Mouse (Mus musculus): ENCODE data around the gene Gosr1. TPM values are rescaled to one million over a fixed set of nuclear protein-coding genes. Genes with fewer than 3 reads are reported as not detected.
"Not testable (repeated sequence)": the region's sequence is repeated elsewhere in the genome, so short reads cannot be mapped to it uniquely, and the experiment has no call there.

Gosr1 gene
- polyA plus RNA-seq, 1 experiment from 2014 or later = 26.0 TPM

GRCm38 (mm10) chr11:76728093-76728492 is 35.3 kb downstream of the Gosr1 start:
- WGBS = 74% methylated on average over 11 of the region's 11 CpGs
- no peaks in the 10 kb centered on the region for H3K27me3 ChIP-seq

GRCm38 (mm10) chr11:76723911-76724310 is 39.5 kb downstream of the Gosr1 start:
- peaks cover 12% of the 10 kb centered on the region; the same call in 1 of the 2 replicates for H3K36me3 ChIP-seq
- H3K27me3 ChIP-seq = no peaks in the 10 kb centered on the region
- no peaks in the 10 kb centered on the region for H3K9me3 ChIP-seq
- H3K4me3 ChIP-seq = no peak overlapping the region
- H3K4me2 ChIP-seq (replicated peaks) = no peak overlapping the region
- no peak for ATAC-seq (ENCODE audit: low FRiP score, low read depth)
- 88% methylated on average over 8 of the region's 8 CpGs for WGBS
- H3K27ac ChIP-seq (replicated peaks) = no peak overlapping the region
- H3K4me1 ChIP-seq = no peaks in the 10 kb centered on the region
- H3K9ac ChIP-seq (replicated peaks) = no peak overlapping the region

More at GRCm38 (mm10) chr11:76728093-76728492, 35.3 kb downstream of the Gosr1 start:
- Histone ChIP-seq H3K36me3 (peaks cover 45% of the 10 kb centered on the region), H3K4me2 (replicated peaks) (no peak overlapping the region), H3K9me3 (no peaks in the 10 kb centered on the region), H3K27ac (replicated peaks) (no peak overlapping the region), H3K9ac (replicated peaks) (no peak overlapping the region), H3K4me3 (no peak overlapping the region), H3K4me1 (no peaks in the 10 kb centered on the region)
- ATAC-seq (ENCODE audit: low FRiP score, low read depth) = no peak

- H3K4me3 ChIP-seq = no peak overlapping the region
- no peaks in the 10 kb centered on the region for H3K27me3 ChIP-seq
- no peak overlapping the region for H3K9ac ChIP-seq (replicated peaks)
- no peak for ATAC-seq (ENCODE audit: low FRiP score, low read depth)
- H3K36me3 ChIP-seq = no peaks in the 10 kb centered on the region
- no peak overlapping the region for H3K4me2 ChIP-seq (replicated peaks)
- H3K9me3 ChIP-seq = no peaks in the 10 kb centered on the region
- no peaks in the 10 kb centered on the region for H3K4me1 ChIP-seq
- WGBS = 78% methylated on average over 4 of the region's 4 CpGs
- H3K27ac ChIP-seq (replicated peaks) = no peak overlapping the region
Observed at GRCm38 (mm10) chr11:76717000-76717399, 46.4 kb downstream of the Gosr1 start.

GRCm38 (mm10) chr11:76709625-76710452 is 53.5 kb downstream of the Gosr1 start:
- no peak overlapping the region for H3K4me3 ChIP-seq
- H3K4me1 ChIP-seq = peaks cover 13% of the 10 kb centered on the region
- no peaks in the 10 kb centered on the region for H3K27me3 ChIP-seq
- H3K9me3 ChIP-seq = peaks cover 9% of the 10 kb centered on the region
- 37% methylated on average over 10 of the region's 17 CpGs for WGBS
- no peaks in the 10 kb centered on the region for H3K36me3 ChIP-seq
- no peak for ATAC-seq (ENCODE audit: low FRiP score, low read depth)
- H3K27ac ChIP-seq (replicated peaks) = no peak overlapping the region
- no peak overlapping the region; the same call in 1 of the 2 replicates for H3K9ac ChIP-seq (replicated peaks)
- H3K4me2 ChIP-seq (replicated peaks) = peak overlapping the region; percentile 17

- Histone ChIP-seq H3K36me3 (no peaks in the 10 kb centered on the region), H3K9me3 (peaks cover 9% of the 10 kb centered on the region), H3K4me1 (peaks cover 13% of the 10 kb centered on the region), H3K4me3 (no peak overlapping the region), H3K27ac (replicated peaks) (no peak overlapping the region), H3K4me2 (replicated peaks) (no peak overlapping the region), H3K27me3 (no peaks in the 10 kb centered on the region), H3K9ac (replicated peaks) (no peak overlapping the region)
- WGBS = 27% methylated on average over 1 of the region's 1 CpGs
- ATAC-seq (ENCODE audit: low FRiP score, low read depth) = no peak
Observed at GRCm38 (mm10) chr11:76708881-76709280, 54.5 kb downstream of the Gosr1 start.

- no peak for ATAC-seq (ENCODE audit: low FRiP score, low read depth)
- Histone ChIP-seq H3K27me3 (no peaks in the 10 kb centered on the region), H3K4me3 (no peak overlapping the region), H3K27ac (replicated peaks) (no peak overlapping the region), H3K9me3 (peaks cover 9% of the 10 kb centered on the region), H3K4me1 (peaks cover 13% of the 10 kb centered on the region), H3K9ac (replicated peaks) (no peak overlapping the region), H3K36me3 (no peaks in the 10 kb centered on the region), H3K4me2 (replicated peaks) (no peak overlapping the region)
- 94% methylated on average over 1 of the region's 1 CpGs for WGBS
Observed at GRCm38 (mm10) chr11:76708066-76708465, 55.3 kb downstream of the Gosr1 start.

- Histone ChIP-seq H3K4me2 (replicated peaks) (no peak overlapping the region), H3K4me3 (no peak overlapping the region), H3K27ac (replicated peaks) (no peak overlapping the region), H3K9ac (replicated peaks) (no peak overlapping the region), H3K27me3 (no peaks in the 10 kb centered on the region), H3K4me1 (peaks cover 13% of the 10 kb centered on the region), H3K36me3 (no peaks in the 10 kb centered on the region), H3K9me3 (peaks cover 9% of the 10 kb centered on the region)
- ATAC-seq (ENCODE audit: low FRiP score, low read depth) = no peak
- WGBS = 87% methylated on average over 3 of the region's 3 CpGs
Observed at GRCm38 (mm10) chr11:76707656-76708055, 55.7 kb downstream of the Gosr1 start.

GRCm38 (mm10) chr11:76699626-76700025 is 63.8 kb downstream of the Gosr1 start:
- H3K36me3 ChIP-seq = no peaks in the 10 kb centered on the region
- no peak for ATAC-seq (ENCODE audit: low FRiP score, low read depth)
- H3K4me1 ChIP-seq = no peaks in the 10 kb centered on the region
- no peak overlapping the region for H3K4me2 ChIP-seq (replicated peaks)
- H3K9me3 ChIP-seq = no peaks in the 10 kb centered on the region
- WGBS = 63% methylated on average over 7 of the region's 9 CpGs
- no peak overlapping the region for H3K9ac ChIP-seq (replicated peaks)
- no peaks in the 10 kb centered on the region for H3K27me3 ChIP-seq
- no peak overlapping the region for H3K27ac ChIP-seq (replicated peaks)
- H3K4me3 ChIP-seq = no peak overlapping the region

- H3K27ac ChIP-seq (replicated peaks) = no peak overlapping the region
- H3K9me3 ChIP-seq = no peaks in the 10 kb centered on the region
- no peaks in the 10 kb centered on the region for H3K4me1 ChIP-seq
- H3K4me2 ChIP-seq (replicated peaks) = no peak overlapping the region
- no peaks in the 10 kb centered on the region for H3K27me3 ChIP-seq
- H3K9ac ChIP-seq (replicated peaks) = no peak overlapping the region
- no peaks in the 10 kb centered on the region for H3K36me3 ChIP-seq
- ATAC-seq (ENCODE audit: low FRiP score, low read depth) = no peak
- no peak overlapping the region for H3K4me3 ChIP-seq
- WGBS = 72% methylated on average over 6 of the region's 6 CpGs
Observed at GRCm38 (mm10) chr11:76695810-76696209, 67.6 kb downstream of the Gosr1 start.

GRCm38 (mm10) chr11:76692096-76692495 is 71.3 kb downstream of the Gosr1 start:
- WGBS = 84% methylated on average over 3 of the region's 3 CpGs
- H3K27me3 ChIP-seq = no peaks in the 10 kb centered on the region
- no peak for ATAC-seq (ENCODE audit: low FRiP score, low read depth)

GRCm38 (mm10) chr11:76685604-76686003 is 77.8 kb downstream of the Gosr1 start:
- Histone ChIP-seq H3K36me3 (no peaks in the 10 kb centered on the region), H3K27me3 (peaks cover under 1% of the 10 kb centered on the region; the same call in 1 of the 2 replicates), H3K4me2 (replicated peaks) (no peak overlapping the region), H3K9me3 (no peaks in the 10 kb centered on the region), H3K27ac (replicated peaks) (no peak overlapping the region), H3K9ac (replicated peaks) (no peak overlapping the region), H3K4me1 (no peaks in the 10 kb centered on the region), H3K4me3 (no peak overlapping the region)
- no peak for ATAC-seq (ENCODE audit: low FRiP score, low read depth)
- 98% methylated on average over 2 of the region's 2 CpGs for WGBS

More at GRCm38 (mm10) chr11:76692096-76692495, 71.3 kb downstream of the Gosr1 start:
- Histone ChIP-seq H3K4me3 (no peak overlapping the region), H3K4me2 (replicated peaks) (no peak overlapping the region), H3K4me1 (no peaks in the 10 kb centered on the region), H3K36me3 (no peaks in the 10 kb centered on the region), H3K9me3 (no peaks in the 10 kb centered on the region), H3K9ac (replicated peaks) (no peak overlapping the region), H3K27ac (replicated peaks) (no peak overlapping the region)

- not testable (repeated sequence) for H3K4me1 ChIP-seq; H3K9me3 ChIP-seq; H3K36me3 ChIP-seq; H3K4me2 ChIP-seq (replicated peaks); H3K27ac ChIP-seq (replicated peaks); ATAC-seq (ENCODE audit: low FRiP score, low read depth); H3K4me3 ChIP-seq; H3K9ac ChIP-seq (replicated peaks)
- WGBS = 48% methylated on average over 6 of the region's 8 CpGs
- H3K27me3 ChIP-seq = peaks cover 26% of the 10 kb centered on the region
Observed at GRCm38 (mm10) chr11:76679508-76679907, 83.9 kb downstream of the Gosr1 start, which contains the start of gene Trarg1. TSS of gene Trarg1 (plus strand) at chr11:76679808.
